Mouse (Mus musculus) limb, embryonic 11.5 days (tissue): ENCODE data around the gene 4930578C19Rik. TPM values are rescaled to one million over a fixed set of nuclear protein-coding genes. Genes with fewer than 3 reads are reported as not detected.
"Not testable (repeated sequence)": the region's sequence is repeated elsewhere in the genome, so short reads cannot be mapped to it uniquely, and the experiment has no call there.

ENCODE experiments used
- ATAC-seq: fragments of 200-750 bp; cut with Nextera tagmentation; 2 replicates; pipeline ENCODE4 v1.8.0; 2017; ENCODE audit warnings: low read depth; ENCODE audit not compliant: insufficient number of reproducible peaks, low FRiP score, low TSS enrichment
- DNase-seq: peaks from one replicate; pipeline ENCODE4 v3.0.0-alpha.2; 2015; ENCODE audit warnings: low spot score
- H3K27ac ChIP-seq: fragments of 300-500 bp; sonication (generic); replicated peaks from 2 replicates; pipeline ENCODE4 v1.5.1; 2014; ENCODE audit warnings: low read depth, mild to moderate bottlenecking, low read length
- H3K27me3 ChIP-seq: fragments of 300-500 bp; sonication (generic); 2 replicates; pipeline ENCODE4 v1.6.1; 2014; ENCODE audit warnings: mild to moderate bottlenecking, low read length, mixed read lengths; ENCODE audit not compliant: control insufficient read depth, insufficient read depth
- H3K36me3 ChIP-seq: fragments of 300-500 bp; sonication (generic); 2 replicates; pipeline ENCODE4 v1.6.1; 2014; ENCODE audit warnings: mild to moderate bottlenecking, low read length, moderate library complexity, mixed read lengths; ENCODE audit not compliant: control insufficient read depth, insufficient read depth
- H3K4me1 ChIP-seq: fragments of 300-500 bp; sonication (generic); 2 replicates; pipeline ENCODE4 v1.6.1; 2014; ENCODE audit warnings: low read length, mixed read lengths; ENCODE audit not compliant: control insufficient read depth, insufficient read depth
- H3K4me2 ChIP-seq: fragments of 300-500 bp; sonication (generic); 2 replicates; pipeline ENCODE4 v1.6.1; 2014; ENCODE audit warnings: low read depth, mild to moderate bottlenecking, moderate library complexity; ENCODE audit not compliant: severe bottlenecking
- H3K4me3 ChIP-seq: fragments of 300-500 bp; sonication (generic); 2 replicates; pipeline ENCODE4 v1.5.1; 2014; ENCODE audit warnings: low read depth, low read length
- H3K9ac ChIP-seq: fragments of 300-500 bp; sonication (generic); 2 replicates; pipeline ENCODE4 v1.6.1; 2014; ENCODE audit warnings: mild to moderate bottlenecking, low read length
- H3K9me3 ChIP-seq: fragments of 300-500 bp; sonication (generic); 2 replicates; pipeline ENCODE4 v1.6.1; 2016; ENCODE audit warnings: low read length; ENCODE audit not compliant: control insufficient read depth
- WGBS: fragments of 180-500 bp; shearing (Covaris S2); extraction: QIAGEN DNeasy Blood & Tissue Kit; methylation state at CpG from one replicate; pipeline ENCODE4 v1.1.7; 2014; 5-methylcytosine and 5-hydroxymethylcytosine counted together
- polyA plus RNA-seq: library from polyadenylated mRNA; unstranded; fragments of >200 nt; fragmentation: Nextera tagmentation; extraction: Ambion mirVana; gene quantifications from 2 replicates; pipeline ENCODE4 v1.2.1, GENCODE M21; 2014

The 4930578C19Rik gene
- polyA plus RNA-seq, 1 experiment from 2014 or later = 0.39 TPM

DNA sequence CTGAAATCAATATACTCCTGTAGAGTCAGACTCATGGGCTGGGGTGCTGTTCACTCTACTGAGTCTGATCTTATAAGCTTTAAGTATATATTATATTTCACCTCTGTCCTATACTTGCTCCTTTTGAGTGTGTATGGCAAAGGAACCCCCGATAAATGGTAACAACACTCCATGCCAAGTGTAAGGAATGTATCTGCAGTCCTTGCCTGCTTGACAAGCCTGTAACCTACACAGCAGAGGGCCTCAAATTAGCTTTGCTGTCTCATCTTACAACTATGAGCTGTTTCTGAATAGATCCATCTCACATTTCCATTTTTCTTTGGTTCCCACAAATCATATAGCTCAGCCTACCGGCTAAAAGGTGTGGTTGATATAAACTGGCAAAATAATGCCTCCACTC, 46.6 kb downstream of the 4930578C19Rik start:
- Histone ChIP-seq H3K9me3 (no peaks in the 10 kb centered on the region), H3K27me3 (no peaks in the 10 kb centered on the region), H3K4me1 (no peaks in the 10 kb centered on the region), H3K4me3 (no peak overlapping the region), H3K36me3 (no peaks in the 10 kb centered on the region), H3K9ac (no peak overlapping the region), H3K4me2 (no peak overlapping the region), H3K27ac (no peak overlapping the region)
- WGBS = 90% methylated on average over 2 of the region's 2 CpGs
- no peak for DNase-seq
- ATAC-seq = no peak

DNA sequence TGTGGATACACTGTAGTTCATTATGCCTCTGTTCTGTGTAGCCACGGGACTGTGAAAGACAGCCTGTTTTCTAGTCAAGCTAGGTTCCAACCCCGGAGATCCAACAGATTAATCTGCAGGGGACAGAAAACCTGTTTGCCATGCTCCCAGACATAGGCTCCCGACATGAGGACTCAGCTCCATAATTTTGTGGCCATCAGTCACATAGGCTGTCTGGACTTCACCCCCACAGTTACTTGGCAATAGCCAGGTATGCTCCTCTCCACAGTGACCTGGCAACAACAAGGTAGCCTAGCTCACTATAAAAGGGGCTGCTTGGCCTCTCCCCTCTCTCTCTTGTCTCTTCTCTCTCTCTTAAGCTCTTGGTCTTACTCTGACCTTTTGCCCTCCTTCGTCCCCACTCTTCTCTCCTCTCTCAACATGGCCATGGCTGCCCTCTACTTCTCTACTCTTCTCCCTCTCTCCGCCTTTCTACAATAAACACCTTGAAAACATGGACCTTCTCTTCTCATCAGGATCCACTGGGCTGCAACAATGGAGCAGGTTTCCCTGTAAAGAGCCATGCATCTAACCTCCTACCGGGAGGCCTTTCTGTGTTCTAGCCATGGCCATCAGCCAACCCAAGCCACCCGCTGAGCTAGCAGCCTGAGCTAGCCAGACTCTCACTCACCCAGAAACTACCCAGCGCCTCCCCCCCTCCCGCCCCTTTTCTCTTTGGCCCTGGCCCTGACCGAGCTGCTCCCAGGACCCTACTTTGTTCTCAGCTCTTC, 49.9 kb downstream of the 4930578C19Rik start:
- H3K36me3 ChIP-seq = no peaks in the 10 kb centered on the region
- H3K4me1 ChIP-seq = no peaks in the 10 kb centered on the region
- no peak overlapping the region for H3K9ac ChIP-seq
- DNase-seq (no peak), ATAC-seq (no peak)
- H3K27ac ChIP-seq = no peak overlapping the region
- H3K4me3 ChIP-seq = no peak overlapping the region
- H3K4me2 ChIP-seq = no peak overlapping the region
- H3K27me3 ChIP-seq = no peaks in the 10 kb centered on the region
- 90% methylated on average over 10 of the region's 10 CpGs for WGBS
- no peaks in the 10 kb centered on the region for H3K9me3 ChIP-seq

DNA sequence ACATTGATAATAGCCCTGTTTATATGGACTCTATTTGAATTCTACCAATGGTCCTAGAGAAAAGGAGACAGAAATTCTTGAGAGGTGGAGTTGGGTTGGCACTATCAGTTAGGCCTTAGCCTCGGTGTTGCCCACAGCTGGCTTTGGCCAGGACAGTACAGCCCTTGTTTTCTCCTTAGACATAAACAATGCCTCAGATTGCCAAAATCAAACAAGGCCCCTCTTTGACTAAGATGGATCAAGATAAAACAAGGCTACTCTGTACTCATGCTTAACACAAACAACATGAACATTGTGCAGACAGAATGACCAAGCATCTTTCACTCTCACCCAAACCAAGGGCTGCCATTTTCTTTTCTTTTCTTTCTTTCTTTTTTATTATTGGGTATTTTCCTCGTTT, 51.6 kb downstream of the 4930578C19Rik start:
- no peak for DNase-seq
- Histone ChIP-seq H3K27me3 (no peaks in the 10 kb centered on the region), H3K36me3 (no peaks in the 10 kb centered on the region), H3K4me2 (no peak overlapping the region), H3K4me3 (no peak overlapping the region), H3K27ac (no peak overlapping the region), H3K9ac (no peak overlapping the region), H3K4me1 (no peaks in the 10 kb centered on the region), H3K9me3 (no peaks in the 10 kb centered on the region)
- 71% methylated on average over 2 of the region's 2 CpGs for WGBS
- no peak for ATAC-seq

DNA sequence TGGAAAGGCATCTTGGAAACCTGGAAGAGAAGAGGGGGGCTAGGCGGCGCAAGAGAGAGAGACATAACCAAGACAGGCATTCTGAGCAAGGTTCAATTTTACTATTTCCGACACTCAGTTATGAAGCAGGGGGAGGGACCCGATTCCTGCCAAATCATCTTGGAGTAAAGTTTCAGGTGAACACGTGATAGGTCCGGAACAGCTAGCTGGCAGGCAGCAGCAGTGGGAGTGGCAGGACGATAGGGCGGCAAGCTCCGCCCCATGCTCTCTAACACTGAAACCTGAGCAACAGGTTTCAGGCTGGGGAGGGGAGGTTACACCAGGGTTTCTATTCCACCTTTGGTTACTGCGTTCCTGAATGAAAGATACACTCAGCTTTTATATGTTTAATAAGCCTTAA, 58.9 kb downstream of the 4930578C19Rik start:
- DNase-seq (no peak), ATAC-seq (no peak)
- Histone ChIP-seq H3K27me3 (no peaks in the 10 kb centered on the region), H3K9me3 (no peaks in the 10 kb centered on the region), H3K4me1 (no peaks in the 10 kb centered on the region), H3K4me3 (no peak overlapping the region), H3K36me3 (no peaks in the 10 kb centered on the region), H3K27ac (no peak overlapping the region), H3K4me2 (no peak overlapping the region), H3K9ac (no peak overlapping the region)
- WGBS = 59% methylated on average over 10 of the region's 10 CpGs

DNA sequence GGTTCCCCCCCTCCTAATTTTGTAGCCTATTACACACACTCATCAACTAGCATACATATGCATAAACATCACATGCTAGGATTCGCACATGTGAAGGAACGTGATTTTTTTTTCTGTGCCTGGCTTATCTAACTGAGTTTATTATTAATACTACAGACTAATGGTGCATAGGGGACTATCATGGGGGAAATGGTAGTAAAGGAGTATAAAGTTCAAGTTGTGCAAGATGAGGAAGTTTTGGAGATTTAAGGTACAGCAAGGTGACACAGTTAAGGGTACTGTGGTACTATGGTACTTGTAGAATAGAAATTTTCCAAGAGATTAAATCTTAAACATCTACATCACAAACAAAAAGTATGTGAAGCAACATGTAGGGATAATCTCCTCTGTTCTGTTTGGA, 64.5 kb downstream of the 4930578C19Rik start:
- H3K36me3 ChIP-seq = no peaks in the 10 kb centered on the region

DNA sequence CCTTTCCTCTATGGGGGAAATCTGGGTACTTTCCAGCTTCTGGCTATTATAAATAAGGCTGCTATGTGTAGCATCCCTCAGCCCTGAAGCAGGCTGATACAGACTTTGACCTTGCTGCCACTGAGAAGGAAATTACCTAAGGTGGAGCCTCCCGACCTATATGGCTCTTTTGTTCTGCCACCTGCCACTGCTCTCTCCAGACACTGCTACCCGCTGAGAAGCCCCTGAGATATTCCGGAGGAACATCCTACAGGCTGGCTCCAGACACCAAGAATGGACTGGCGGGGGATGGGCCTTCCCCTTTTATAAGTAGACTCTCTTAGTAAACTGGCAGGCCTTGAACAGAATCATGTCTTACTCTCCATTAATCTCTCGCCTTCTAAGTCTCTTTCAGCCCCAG, 77.0 kb downstream of the 4930578C19Rik start:
- not testable (repeated sequence) for H3K36me3 ChIP-seq, ATAC-seq
- 90% methylated on average over 5 of the region's 5 CpGs for WGBS

More for the DNA sequence above, 64.5 kb downstream of the 4930578C19Rik start:
- no peak for DNase-seq
- Histone ChIP-seq H3K27ac (no peak overlapping the region), H3K9ac (no peak overlapping the region), H3K4me2 (no peak overlapping the region), H3K4me1 (no peaks in the 10 kb centered on the region), H3K27me3 (no peaks in the 10 kb centered on the region), H3K4me3 (no peak overlapping the region), H3K9me3 (no peaks in the 10 kb centered on the region)
- ATAC-seq = no peak
- 89% methylated on average over 2 of the region's 2 CpGs for WGBS

More for the DNA sequence above, 77.0 kb downstream of the 4930578C19Rik start:
- not testable (repeated sequence) for H3K9ac ChIP-seq, H3K27me3 ChIP-seq, H3K27ac ChIP-seq, H3K9me3 ChIP-seq, DNase-seq, H3K4me1 ChIP-seq, H3K4me2 ChIP-seq, H3K4me3 ChIP-seq
